Mouse (Mus musculus): ENCODE measurements around the gene Prkcz. TPM values are rescaled to one million over a fixed set of nuclear protein-coding genes. Genes with fewer than 3 reads are reported as not detected.

Prkcz gene
- polyA plus RNA-seq, 1 experiment from 2014 or later, result 17.9 TPM

GRCm38 (mm10) chr4:155213052-155213751, 148.0 kb downstream of the Prkcz start:
- 64% methylated on average over 9 of the region's 9 CpGs for WGBS
- Histone ChIP-seq H3K9ac (no peak overlapping the region), H3K27ac (no peak overlapping the region), H3K4me1 (peaks cover 71% of the 10 kb centered on the region), H3K4me2 (peak overlapping the region; percentile 17; the same call in 1 of the 2 replicates), H3K36me3 (peaks cover 6% of the 10 kb centered on the region; the same call in 1 of the 2 replicates), H3K27me3 (replicated peaks) (no peaks in the 10 kb centered on the region), H3K9me3 (no peaks in the 10 kb centered on the region), H3K4me3 (replicated peaks) (no peak overlapping the region)
- no peak for ATAC-seq (ENCODE audit: insufficient read depth, low FRiP score, low read depth)

Other genes starting within 250 kb of the Prkcz start
- gene Ski, start 138.8 kb downstream of the Prkcz start, polyA plus RNA-seq (2015; fragmentation: Nextera tagmentation; extraction: Ambion mirVana), result 16.2 and 16.6 TPM in 2 replicates
- gene Faap20, start 111.6 kb downstream of the Prkcz start, polyA plus RNA-seq (2015; fragmentation: Nextera tagmentation; extraction: Ambion mirVana), result 64.5 and 65.8 TPM in 2 replicates
- 0.06 TPM in 1 of 2 replicates, not detected in the other for gene Gabrd, start 36.8 kb upstream of the Prkcz start, polyA plus RNA-seq (2015; fragmentation: Nextera tagmentation; extraction: Ambion mirVana)
- gene Cfap74, start 47.8 kb upstream of the Prkcz start, polyA plus RNA-seq (2015; fragmentation: Nextera tagmentation; extraction: Ambion mirVana), result 1.5 and 2.1 TPM in 2 replicates
- 0.28 and 0.46 TPM in 2 replicates for gene Tmem52, start 107.8 kb upstream of the Prkcz start, polyA plus RNA-seq (2015; fragmentation: Nextera tagmentation; extraction: Ambion mirVana)
- 446 and 447 TPM in 2 replicates for gene Gnb1, start 130.0 kb upstream of the Prkcz start, polyA plus RNA-seq (2015; fragmentation: Nextera tagmentation; extraction: Ambion mirVana)
- gene Nadk, start 201.0 kb upstream of the Prkcz start, polyA plus RNA-seq (2015; fragmentation: Nextera tagmentation; extraction: Ambion mirVana), result 79.7 and 83.2 TPM in 2 replicates
- gene Slc35e2, start 240.1 kb upstream of the Prkcz start, polyA plus RNA-seq (2015; fragmentation: Nextera tagmentation; extraction: Ambion mirVana), result 6.9 and 7.9 TPM in 2 replicates

All from stomach, embryonic 15.5 days (tissue).